Mouse (Mus musculus): ENCODE measurements at regions not wholly inside any gene's neighbourhood (a gene's known extent, or its start where the extent isn't known, plus 50 kb on each side); places are given as distances from the start of the nearest gene placed in this dataset.

GRCm38 (mm10) chr8:112138924-112139323 is 124.1 kb upstream of the Gm6793 start:
- TF ChIP-seq POLR2A (IDR thresholded peaks at IDR 0.05; ENCODE audit: insufficient read depth, low read depth, low read length) (no peak), CTCF (IDR thresholded peaks at IDR 0.05; ENCODE audit: insufficient read depth, low read depth, low read length) (no peak)

All from olfactory bulb, adult 2 months (tissue).